Mouse (Mus musculus) NIH3T3 (cell line): ENCODE data around the gene Sept1.
A peak's percentile ranks its signal among the peaks of the same experiment; 100 is the strongest.
"Not testable (repeated sequence)": the region's sequence is repeated elsewhere in the genome, so short reads cannot be mapped to it uniquely, and the experiment has no call there.

Source experiments
- DNase-seq: peaks from one replicate; pipeline ENCODE4 v3.0.0-alpha.2; 2012; ENCODE audit warnings: low read depth

Sept1 gene

GRCm38 (mm10) chr7:127253821-127254769 is 21.2 kb upstream of the Sept1 start:
- DNase-seq = peak; percentile 96

- no peak for DNase-seq
These were observed 20.4 kb upstream of the Sept1 start for GRCm38 (mm10) chr7:127253341-127253740.

GRCm38 (mm10) chr7:127252414-127252813 is 19.5 kb upstream of the Sept1 start:
- peak; percentile 50 for DNase-seq

- not testable (repeated sequence) for DNase-seq
These were observed 17.6 kb upstream of the Sept1 start for GRCm38 (mm10) chr7:127250511-127250910.

DNA sequence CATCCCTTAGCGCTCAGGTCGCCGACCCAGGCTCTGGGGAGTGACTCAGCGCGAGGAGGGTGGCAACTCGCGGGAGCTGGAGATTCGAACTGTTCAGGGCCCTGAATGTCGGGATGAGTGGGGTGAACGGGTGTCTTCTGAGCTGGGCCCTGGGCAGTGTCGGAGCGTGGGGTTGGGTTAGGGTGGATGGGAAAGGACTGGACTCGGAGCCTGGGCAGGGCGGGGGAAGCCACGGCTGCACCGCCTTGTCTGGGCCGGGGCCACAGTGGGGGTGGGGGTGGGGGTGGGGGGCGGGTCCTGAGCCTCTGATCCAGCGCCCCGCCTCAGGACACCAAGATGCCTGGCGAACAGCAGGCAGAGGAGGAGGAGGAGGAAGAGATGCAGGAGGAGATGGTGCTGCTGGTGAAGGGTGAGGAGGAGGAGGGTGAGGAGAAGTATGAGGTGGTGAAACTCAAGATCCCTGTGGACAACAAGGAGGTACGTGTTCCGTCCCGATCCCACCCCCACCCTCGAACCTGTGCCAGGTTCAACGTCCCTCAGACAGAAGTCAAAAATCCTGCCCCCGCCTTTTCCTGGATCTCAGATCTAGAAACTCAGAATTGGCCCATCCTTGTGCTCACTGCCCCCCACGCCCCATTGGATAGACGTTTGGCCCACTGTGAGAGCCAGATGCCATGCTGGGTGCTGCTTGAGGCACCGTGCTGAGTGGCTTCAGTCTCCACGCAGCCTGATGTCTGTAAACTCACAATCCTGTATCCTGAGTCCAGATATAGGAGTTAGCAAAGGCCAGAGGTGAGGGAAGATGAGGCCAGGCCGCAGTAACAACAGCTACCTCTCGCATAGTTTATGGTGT is 12.0 kb upstream of the Sept1 start:
- peak; percentile 66 for DNase-seq

DNA sequence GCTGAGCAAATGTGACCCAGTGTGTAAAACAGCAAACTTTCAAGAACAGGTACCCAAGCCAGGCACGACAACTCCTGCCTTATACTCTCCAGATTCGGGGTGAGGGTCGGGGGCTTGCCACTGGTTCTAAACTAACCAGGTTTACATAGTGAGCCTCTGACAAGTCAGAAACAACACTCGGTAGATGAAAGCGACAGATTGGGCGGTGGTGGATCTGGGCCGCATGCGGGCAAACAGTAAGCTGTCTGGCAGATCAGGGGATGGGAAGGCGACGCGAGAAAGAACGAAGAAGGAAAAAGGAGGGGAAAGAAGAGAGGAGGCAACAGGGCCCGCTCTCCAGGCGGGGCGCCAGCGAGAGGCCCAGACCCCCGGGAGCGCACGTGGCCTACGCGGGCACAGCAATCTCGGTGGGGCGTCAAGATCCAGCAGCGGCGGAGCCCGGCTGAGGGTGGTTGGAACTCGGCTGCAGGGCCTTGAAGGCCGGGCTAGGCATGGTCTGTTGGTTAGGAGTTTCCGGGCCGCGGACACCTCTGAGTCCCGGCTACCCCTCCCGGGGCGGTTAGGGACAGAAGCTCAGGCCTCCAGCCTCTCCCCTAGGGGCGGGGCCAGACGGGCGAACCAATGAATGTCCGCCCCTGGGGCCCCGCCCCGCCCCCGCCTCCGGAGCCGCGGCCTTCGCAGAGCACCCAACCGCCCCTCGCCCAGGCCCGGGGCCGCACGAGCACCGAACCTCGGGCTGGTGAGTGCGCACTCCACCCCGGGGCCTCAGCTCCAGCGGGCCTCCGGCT is 11.1 kb upstream of the Sept1 start, which contains the start of gene Zfp771:
Gene Zfp771 (plus strand): TSS at position 405 of the 788 bp plus-strand sequence.
- peak; percentile 95 for DNase-seq

DNA sequence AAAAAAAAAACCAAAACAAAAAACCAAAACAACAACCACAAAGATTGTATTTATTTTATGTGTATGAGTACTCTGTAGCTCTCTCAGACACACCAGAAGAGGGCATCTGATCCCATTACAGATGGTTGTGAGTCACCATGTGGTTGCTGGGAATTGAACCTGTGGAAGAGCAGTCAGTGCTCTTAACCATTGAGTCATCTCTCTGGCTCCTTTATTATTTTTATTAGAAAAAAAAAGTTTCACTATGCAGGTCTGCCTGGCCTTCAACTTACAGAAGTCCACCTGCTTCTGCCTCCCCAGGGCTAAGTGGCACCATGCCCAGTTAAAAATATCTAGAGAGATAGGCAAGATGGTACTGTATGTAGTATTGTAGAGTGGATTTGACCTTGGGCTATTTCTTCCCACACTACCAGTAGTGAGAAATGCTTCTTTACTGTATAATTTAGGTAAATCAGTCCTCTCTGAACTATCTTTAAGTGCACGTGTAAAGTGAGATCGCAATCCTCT is 10.5 kb upstream of the Sept1 start:
- DNase-seq = peak; percentile 55

DNA sequence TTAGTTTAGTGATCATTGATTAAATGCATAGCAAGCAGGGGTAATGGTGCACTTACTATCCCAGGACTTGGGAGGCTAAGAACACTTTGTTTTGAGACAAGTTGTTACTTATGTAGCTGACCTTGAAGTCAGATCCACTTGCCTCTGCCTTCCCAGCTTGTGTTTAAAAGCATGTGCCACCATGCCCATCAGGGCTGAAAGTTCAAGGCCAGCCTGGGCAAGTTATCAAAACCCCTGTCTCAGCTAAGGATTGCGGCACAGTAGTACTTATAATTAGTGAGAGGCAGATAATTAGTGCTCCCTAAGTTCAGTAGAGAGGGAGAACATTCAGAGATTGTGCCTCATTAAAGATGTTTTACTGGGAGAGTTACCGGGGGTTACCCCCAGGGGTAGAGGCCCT is 1.8 kb upstream of the Sept1 start:
- no peak for DNase-seq

DNA sequence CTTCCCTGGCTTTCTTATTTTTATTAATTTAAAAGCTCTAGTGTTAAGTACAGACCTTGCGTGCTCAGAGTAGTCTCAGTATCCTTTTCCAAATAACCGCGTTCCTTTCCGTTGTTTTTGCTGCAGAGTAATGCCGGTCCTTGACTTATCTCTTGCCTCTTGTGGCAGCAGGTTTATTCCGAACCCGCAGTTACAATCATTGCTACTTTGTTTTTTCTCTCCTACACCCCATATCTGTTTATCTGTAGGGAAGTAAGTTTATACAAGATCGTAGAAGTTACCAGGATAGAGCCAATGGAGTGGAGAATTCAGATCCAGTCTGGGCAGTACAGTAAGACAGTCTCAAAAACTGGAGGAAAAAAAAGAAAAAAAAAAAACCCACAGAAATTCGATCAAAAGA is 835 bp upstream of the Sept1 start:
- DNase-seq = no peak

DNA sequence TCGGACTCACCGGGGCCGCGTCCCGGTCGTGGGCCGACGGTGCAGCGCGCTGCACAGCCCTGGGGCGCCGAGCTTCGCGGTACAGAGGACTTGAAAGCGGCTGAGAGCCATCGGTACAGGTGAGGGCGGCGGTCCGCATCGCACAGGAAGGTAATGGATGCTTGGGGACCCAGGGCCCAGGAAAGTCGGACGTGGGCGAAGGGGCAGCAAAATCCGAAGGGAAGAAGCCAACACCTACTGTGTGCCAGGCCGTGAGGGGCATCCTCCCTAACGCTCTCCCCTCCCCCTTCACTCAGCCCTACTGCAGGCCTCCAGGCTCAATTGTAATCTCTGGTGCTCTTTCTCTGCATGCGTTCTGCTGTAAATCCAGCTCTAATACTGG is 429 bp upstream of the Sept1 start:
- DNase-seq = peak; percentile 43

- no peak for DNase-seq
These were observed 906 bp downstream of the Sept1 start for GRCm38 (mm10) chr7:127231826-127232621.

GRCm38 (mm10) chr7:127231376-127231775 is 1.6 kb downstream of the Sept1 start:
- no peak for DNase-seq

GRCm38 (mm10) chr7:127228615-127229303 is 4.2 kb downstream of the Sept1 start:
- peak; percentile 88 for DNase-seq

DNA sequence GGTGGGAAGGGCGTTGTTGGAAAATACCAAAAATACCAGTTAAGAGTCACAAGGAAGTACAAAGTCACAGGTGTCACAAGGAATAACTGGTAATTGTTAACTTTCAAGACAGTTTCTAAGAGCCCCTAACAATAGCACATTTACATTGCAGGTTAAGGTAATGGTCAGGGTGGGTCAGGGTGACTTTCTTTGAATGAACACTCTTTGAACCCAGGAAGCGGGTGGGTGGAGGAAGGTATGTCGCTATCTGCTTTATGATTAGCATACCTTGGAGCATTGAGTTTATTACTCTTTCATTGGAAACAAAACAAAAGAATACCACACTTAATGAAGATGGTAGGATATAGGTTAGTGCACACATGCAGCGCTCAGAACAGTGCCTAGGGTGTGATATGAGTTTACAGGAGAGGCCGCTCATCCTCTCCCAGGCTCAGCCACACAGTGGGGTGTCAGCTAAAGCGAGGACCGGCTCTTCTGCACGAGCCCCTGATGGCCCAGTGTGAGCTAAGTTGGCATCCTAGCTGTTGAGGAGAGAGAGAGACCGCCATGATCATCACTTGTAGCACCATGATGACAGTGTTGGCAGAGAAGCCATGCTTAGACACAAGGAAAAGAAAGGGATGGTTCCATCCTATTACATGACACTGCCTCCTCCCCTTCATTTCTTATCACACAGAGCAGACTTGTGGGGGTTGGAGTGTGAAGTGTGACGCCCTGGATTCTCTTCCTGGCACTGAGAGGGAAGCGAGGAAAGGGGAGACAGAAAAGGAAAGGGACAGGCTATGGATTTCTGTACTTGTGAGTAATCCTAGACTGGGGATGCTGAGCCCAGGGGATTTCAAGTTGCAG is 7.6 kb downstream of the Sept1 start:
- no peak for DNase-seq

DNA sequence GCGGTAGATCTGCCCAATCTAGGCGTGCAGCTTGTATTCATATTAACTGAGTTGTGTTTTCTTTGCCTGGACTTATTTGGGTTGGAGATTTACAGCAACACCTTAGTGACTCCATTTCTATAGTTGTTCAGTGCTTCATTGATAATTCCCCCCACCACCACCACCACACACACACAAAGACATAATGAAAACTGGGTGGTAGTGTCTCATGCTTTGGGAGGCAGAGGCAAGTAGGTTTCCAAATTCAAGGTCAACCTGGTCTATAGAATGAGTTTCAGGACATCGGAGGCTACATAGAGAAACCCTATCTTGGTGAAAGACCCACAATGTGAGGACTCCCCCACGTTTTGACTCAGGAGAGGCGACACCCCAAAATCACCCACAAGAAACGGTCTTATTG is 8.3 kb downstream of the Sept1 start:
- no peak for DNase-seq

GRCm38 (mm10) chr7:127223515-127224478 is 9.1 kb downstream of the Sept1 start:
- no peak for DNase-seq

DNA sequence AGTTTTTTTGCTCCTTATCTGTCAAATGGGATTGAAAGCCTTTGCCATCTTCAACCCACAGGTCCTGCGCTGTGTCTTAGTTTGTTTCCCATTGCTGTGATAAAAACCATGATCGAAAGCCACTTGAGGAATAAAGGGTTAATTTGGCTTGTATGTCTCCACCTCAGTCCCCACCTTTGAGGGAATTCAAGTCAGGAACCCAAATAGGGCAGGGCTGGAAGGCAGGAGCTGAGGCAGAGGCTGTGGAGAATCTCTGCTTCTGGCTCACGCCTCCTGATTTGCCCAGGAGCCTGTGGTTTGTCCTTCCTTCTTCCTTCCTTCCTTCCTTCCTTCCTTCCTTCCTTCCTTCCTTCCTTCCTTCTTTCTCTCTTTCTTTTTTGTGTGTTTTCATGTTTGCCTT is 9.8 kb downstream of the Sept1 start:
- DNase-seq = no peak

DNA sequence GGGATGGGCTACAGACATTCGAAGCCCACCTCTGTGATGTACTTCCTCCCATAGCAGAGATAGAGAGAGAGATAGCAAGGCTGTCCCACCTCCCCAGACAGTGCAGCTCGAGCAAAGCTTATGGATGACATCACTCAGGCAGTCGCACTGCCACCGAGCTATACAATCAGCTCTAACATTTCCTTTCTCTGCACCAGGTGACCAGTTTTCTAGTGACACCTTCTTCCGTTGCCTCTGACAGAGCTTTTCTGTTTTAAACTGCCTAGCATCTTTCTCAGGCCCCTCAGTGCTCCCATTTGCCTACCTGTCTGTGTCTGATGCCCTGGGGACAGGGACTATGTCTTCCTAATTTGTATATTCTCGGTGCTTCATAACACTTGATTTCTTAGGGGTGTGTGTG is 12.5 kb downstream of the Sept1 start:
- no peak for DNase-seq
